Mouse (Mus musculus): ENCODE results near the gene AU022252.

The AU022252 gene

DNA sequence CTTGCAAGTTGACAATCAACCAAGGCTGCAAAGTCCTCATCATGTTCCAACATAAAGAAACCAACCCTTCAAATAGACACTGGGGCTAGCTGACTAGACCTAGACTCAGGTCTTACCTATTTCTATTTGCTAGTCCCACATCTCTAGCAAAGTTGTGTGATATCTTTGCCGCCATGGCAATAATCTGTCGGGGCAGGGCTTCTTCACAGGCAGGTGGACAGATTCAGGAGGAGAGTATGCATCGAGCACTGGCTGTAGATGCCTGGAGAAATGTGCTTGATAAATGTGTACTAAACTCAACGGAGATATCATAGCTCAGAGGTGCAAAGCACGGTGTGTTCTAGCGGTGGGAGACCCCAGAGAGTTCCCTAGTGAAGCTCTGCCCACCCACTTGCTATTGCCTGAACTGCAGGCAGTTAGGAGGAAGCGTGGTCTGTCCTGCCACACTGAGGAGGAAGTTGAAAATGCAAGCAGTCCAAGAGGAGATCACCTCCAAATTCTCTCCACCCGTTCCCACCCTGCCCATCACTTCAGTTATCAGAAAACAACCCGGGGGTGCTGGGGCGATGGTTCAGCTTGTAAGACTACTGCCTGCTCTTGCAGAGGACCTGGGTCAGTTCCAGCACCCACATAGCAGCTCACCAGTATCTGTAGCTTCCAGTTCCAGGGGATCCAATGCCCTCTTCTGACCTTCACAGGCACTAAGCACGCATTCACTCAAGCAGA, 44.3 kb downstream of the AU022252 start:
- DNase-seq = no peak

DNA sequence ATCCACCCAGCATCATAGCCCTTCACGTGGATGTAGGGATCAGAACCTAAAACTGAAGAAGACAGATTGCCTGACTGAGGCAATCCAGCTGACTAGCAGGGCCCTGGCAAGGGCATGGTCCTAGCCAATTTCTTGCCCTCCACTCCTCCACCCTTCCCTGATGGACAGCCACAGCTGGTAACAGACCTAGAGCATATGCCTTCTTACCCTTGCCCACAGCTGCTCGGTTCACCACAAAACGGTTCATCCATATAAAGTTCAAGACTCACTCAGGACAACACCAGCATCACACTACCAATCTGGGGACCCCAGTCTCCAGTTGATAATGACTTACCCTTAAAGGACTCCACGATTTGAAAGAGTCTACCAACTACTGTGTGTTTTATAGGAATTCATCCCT, 46.7 kb downstream of the AU022252 start:
- no peak for DNase-seq

DNA sequence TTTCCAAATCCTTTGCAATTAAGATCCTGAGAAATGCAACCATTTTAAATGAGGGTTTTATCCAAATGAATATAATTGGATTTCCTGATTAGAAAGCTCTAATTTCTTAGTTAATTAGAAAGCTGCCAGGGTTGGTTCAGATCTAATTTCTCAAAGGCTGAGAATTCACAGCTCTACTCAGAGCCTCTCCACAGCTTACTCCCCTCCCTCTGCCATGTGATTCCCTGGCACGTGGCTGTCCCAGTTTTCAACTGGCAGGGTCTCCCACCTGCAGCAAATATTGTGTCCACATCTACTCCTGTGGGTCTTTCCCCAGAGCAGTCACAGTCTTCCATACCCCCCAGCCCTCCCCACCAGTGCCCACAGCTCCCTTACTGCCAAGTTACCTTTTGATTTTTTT, 49.0 kb downstream of the AU022252 start:
- DNase-seq = no peak

DNA sequence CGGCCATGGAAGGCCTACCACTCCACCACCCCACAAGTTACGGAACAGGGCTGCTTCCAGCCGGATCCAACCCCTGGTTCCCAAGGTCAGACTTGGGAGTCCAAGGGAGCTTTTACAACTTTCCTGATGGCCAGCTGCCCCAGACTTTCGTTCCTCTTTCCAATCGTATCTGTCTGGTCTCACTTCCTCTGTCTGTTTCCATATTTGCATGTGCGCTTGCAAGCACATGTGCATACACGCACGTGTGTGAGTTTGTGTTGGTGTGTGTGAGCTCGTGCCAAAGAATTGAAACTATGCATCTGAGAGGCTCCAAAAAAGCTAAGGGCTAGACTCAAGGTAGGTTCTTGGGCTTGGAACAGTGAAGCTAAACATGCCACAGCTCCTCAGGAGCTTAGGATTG, 51.1 kb downstream of the AU022252 start:
- no peak for DNase-seq

DNA sequence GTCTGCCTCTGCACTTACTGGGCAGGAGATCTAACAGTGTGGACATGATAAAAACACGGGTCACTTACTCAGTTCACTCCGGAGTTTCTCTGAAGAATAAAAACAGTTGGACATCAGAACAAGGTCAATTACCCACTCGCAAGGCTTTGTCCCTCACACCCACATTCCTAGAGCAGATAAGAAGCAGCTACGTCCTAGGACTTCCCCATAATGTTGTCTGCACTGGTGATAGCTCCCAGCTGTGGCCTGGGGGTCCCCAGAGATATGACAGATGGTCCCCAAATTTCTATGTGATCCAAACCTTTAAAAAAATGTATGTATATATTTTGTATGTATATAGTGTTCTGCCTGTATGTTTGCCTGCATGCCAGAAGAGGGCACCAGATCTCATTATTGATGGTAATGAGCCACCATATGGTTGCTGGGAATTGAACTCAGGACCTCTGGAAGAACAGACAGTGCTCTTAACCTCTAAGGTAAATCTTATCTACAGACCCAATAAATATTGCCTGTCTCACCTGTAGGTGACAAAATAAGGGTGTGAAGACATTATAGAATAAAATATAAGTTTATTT, 52.3 kb downstream of the AU022252 start:
- no peak for DNase-seq

DNA sequence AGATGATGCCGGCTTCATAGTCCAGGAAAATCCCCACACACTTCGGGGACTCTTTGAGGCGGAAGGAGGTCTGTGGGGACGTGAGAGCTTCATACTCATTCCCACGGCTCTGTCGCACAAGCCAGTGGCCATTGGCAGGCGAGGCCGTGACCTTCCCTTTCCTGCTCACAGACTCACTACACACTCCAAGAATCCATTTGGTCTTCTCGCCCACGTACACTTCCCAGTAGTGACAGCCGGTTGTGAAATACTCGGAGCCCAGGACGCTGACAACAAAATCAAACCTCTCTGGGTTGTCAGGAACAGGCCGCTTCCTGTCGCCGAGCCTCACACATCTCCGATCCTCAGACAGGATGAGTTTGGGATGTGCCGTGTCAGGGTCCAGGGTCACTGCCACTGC, 54.2 kb downstream of the AU022252 start:
- no peak for DNase-seq

DNA sequence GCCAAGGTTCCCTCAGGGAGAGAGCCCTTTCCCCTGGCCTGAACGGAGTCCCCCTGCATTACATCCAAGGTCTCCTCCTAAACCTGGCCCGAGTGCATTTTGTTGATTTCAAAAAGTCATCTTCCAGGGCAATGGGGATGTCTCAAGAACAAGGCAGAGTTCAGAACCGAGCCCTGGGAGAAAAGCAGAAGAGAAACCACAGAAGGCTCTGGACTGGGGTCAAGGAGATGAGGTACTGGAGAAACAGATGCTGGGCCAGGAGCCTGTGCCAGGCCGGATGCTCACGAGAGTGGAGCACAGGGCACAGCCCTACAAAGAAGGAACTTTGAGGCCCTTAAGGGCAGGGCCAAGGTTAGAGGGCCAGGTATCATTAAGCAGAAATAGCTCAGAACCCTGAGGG, 54.8 kb downstream of the AU022252 start:
- no peak for DNase-seq

DNA sequence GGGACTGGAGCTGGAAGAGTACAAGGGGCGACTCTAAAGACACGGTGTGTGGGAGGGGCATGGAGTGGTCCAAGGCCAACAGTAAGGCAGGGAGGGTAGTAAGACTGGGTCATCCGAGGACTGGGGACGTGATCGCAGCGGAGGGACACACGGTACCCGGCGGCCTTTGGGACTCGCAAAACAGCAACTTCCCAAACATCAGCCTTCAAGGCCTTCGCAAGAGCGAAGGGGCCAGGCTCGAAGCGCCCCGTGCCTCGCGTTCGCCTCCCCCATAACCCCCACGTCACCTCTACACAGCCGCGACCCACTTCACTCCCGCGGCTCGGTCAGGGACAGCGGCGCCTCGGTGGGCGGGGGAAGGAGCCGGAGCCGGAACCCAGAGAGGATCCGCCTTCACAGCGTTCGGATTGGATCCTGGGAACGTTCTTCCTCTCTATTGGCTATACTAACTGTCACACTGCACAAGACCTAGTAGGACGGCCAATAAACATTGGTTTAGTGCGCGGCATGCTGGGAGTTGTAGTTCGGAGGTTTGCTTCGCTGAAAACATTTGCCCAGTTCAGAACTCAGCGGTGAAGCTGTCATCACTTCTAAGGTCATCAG, 58.6 kb downstream of the AU022252 start, which contains the start of gene Zfp691:
Gene Zfp691, minus strand, starts transcription at position 345 of the 603 bp plus-strand sequence.
- DNase-seq = peak; percentile 94

DNA sequence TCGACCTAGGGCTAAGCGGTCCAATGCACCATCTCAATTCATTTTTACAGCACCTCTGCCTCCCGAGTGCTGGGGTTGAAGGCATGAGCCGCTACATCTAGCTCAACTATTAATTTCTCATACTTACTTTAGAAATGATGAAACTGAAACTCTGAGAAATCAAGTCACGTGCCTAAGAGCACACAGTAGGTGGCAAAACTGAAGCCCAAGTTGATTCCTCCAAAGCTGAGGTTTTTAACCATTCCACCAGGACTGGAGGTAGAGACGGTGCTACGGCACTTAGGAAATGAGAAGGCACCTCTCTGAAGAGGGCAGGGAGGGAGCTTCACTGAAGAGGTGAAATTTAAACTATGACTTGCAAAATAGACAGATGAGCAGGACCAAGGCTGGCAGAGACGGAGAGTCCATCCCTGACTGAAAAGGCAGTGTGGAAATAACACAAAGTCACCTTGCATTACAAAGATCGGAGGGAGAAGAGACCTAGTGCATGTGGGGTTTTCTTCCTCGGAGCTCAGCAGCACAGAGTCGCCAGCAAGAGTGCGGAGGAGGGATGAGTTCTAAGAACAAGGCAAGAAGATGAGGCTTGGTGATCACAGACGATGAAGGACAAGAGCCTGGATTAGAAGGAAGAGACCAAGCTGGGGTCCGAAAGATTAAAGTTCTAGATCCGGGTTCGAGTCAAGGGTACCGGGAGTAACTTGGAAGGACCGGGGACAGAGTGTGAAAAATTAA, 59.4 kb downstream of the AU022252 start:
- DNase-seq = peak; percentile 42

DNA sequence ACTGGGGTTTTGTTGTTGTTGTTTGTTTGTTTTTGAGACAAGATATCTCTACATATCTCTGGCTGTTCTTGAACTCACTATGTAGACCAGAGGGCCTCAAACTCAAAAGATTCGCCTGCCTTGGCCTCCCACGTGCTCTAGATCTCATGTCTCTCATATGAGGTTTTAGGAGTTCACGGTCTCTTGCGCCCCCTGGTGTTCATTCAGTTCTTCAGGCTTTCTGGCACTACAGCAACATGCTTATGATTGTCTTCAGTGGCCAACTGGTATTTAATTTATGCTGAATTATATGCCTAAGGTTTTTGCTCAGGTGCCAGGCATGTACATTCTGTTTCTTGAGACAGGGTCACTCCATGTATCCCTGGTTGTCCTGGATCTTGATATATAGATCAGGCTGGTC, 64.8 kb downstream of the AU022252 start:
- DNase-seq = peak; percentile 69

DNA sequence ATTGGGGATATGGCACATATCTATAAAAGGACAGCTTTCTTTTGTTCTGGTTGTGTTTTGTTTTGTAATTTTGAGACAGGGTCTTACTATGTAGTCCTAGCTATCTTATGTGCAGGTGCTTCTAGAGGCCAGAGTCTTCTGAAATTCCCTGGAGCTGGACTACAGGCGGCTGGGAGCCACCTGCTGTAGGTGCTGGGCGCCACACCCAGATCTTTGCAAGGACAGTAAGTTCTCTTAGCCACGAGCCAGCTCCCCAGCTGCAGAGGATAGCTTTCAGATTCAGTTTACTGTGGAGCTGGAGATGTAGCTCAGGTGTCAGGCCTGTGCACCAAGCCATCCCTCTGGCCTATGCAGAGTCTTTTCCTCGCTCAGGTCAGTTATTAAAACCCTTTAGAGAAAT, 65.4 kb downstream of the AU022252 start:
- no peak for DNase-seq

DNA sequence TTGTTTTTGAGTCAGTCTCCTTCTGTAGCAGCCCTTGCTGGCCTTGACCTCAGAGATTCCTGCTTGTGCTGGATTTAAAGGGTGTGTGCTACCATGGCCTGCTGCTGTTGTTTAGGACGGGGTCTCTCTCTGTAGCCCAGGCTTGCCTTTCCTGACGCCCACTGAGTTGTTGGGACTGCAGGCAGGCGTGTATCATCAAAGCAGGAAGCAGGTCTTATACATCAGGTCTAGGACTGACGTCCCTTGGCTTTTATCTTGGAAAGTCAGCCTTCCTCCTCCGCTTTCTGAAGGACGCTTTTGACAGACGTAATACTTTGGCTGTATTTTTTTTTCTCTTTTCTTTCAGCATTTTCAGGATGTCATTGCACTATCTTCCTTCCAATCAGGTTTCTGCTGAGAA, 66.6 kb downstream of the AU022252 start:
- DNase-seq = no peak

DNA sequence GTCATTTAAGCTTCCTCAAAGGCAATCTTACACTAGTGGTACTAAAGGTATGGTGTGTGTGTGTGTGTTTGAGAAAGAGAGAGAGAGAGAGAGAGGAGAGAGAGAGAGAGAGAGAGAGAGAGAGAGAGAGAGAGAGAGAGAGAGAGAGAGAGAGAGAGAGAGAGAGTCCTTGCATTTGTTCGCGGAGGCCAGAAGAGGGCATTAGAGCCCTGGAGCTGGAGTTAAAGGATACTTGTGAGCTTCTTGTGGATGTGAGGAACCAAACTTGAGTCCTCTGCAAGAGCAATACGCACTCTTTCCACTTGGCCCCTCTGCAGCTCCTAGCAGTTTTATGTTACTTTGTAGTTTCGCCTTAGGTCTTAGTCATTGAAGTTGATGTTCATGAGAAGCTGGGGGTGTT, 69.5 kb downstream of the AU022252 start:
- no peak for DNase-seq

DNA sequence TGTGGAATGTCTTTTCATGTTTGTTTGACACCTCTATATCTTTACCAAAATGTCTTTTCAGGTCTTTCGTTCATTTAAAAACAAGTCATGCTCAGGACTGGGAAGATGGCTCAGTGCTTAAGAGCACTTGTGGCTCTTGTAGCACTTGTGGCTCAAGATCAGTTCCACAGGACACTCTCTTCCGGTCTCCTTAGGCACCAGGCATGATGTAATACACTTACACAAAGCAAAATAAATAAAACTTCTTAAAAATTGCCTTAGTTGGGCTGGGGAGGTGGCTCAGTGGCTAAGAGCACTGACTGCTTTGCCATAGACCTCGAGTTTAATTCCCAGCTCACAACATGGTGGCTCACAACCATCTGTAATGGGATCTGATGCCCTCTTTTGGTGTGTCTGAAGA, 71.2 kb downstream of the AU022252 start:
- DNase-seq = no peak

DNA sequence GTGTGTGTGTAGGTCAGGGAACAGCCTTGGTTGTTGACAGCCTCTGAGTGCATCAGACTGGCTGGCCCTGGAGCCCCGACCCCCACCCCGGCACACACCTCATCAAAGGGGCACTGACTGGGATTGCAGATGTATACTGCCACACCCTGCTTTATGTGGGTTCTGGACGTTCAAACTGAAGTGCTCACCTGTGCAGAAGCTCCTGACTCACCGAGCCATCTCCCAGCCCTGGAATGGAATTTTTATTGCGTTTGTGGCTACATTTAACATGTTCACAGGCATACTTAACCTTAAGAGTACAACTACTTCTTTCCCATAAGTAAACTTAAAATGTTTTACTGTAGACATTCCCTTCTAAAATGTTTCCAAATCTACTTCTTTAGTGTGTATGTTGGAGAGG, 74.6 kb downstream of the AU022252 start:
- DNase-seq = no peak

DNA sequence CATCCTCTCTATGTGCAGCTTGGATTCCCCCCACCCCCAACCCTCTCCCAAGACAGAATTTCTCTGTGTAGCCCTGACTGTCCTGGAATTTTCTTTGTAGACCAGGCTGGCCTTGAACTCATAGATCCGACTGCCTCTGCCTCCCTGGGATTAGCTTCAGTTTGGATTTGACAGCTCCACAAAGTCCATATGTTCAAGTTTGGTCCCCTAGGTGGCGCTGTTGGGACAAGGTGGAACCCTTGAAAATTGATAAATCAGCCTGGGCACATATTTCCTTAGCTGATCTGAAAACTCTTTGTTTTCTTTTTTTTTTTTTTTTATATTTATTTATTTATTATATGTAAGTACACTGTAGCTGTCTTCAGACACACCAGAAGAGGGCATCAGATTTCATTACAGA, 75.3 kb downstream of the AU022252 start:
- DNase-seq = no peak
